In genomic region chr5:30172931-30173692, GRCm38 (mm10) we compare ENCODE assay signal across 20 mouse cellular contexts. TPM values are rescaled to one million over a fixed set of nuclear protein-coding genes. Genes with fewer than 3 reads are reported as not detected.
DNase-seq lines count a peak whose midpoint lies in the region; ATAC-seq and TF ChIP-seq lines count a peak whose summit lies in the region.
"Had no signal": no experiment of that assay in that cellular context is flagged by ENCODE, and none has a peak within 500 bp of the region (broad histone marks: within the 10 kb centered on the region; RNA-seq: fewer than 3 reads in every experiment).

No protein-coding gene starts in this region.

- H3K4me1 ChIP-seq in limb, embryonic 11.5 days (ENCODE audit: control insufficient read depth, insufficient read depth, low read length), result peaks cover 9% of the 10 kb centered on the region
- peaks cover 27% of the 10 kb centered on the region for H3K4me1 ChIP-seq in limb, embryonic 10.5 days
- H3K4me1 ChIP-seq in embryonic facial prominence, embryonic 14.5 days (ENCODE audit: control insufficient read depth, insufficient read depth, low read length), result peaks cover 8% of the 10 kb centered on the region
- no peaks in the 10 kb centered on the region for H3K4me1 ChIP-seq in stomach, postnatal 0 days (replicated peaks; ENCODE audit: control insufficient read depth, insufficient read depth)
- H3K4me1 ChIP-seq: neural tube, embryonic 15.5 days had no signal

- peaks cover 4% of the 10 kb centered on the region; the same call in 1 of the 2 replicates for H3K36me3 ChIP-seq in limb, embryonic 11.5 days (ENCODE audit: control insufficient read depth, insufficient read depth, low read length)
- peaks cover 66% of the 10 kb centered on the region for H3K36me3 ChIP-seq in limb, embryonic 10.5 days
- peaks cover 87% of the 10 kb centered on the region for H3K36me3 ChIP-seq in embryonic facial prominence, embryonic 14.5 days (ENCODE audit: control insufficient read depth, insufficient read depth, low read length)
- peaks cover 13% of the 10 kb centered on the region; the same call in 1 of the 2 replicates for H3K36me3 ChIP-seq in stomach, postnatal 0 days (ENCODE audit: control insufficient read depth, insufficient read depth, low read length)

- no peak overlapping the region for H3K9ac ChIP-seq in limb, embryonic 11.5 days (ENCODE audit: low read length)
- H3K9ac ChIP-seq in embryonic facial prominence, embryonic 14.5 days (ENCODE audit: low read depth, low read length), result no peak overlapping the region
- H3K9ac ChIP-seq in stomach, postnatal 0 days (ENCODE audit: low read length), result no peak overlapping the region
- H3K9ac ChIP-seq: hindbrain, embryonic 14.5 days; neural tube, embryonic 15.5 days had no signal

- intact Hi-C loops in gastrocnemius, postnatal 36 days (cut with DNase I), result no loop called here

- DNase-seq in embryo, embryonic 10 days (ENCODE audit: low spot score), result peak; percentile 23
- DNase-seq in embryo, embryonic 10.5 days (ENCODE audit: low spot score), result no peak
- DNase-seq in limb, embryonic 11.5 days (ENCODE audit: low spot score), result peak; percentile 28
- no peak for DNase-seq in limb, embryonic 10.5 days (ENCODE audit: low spot score)
- DNase-seq in embryonic facial prominence, embryonic 14.5 days (ENCODE audit: low spot score), result peak; percentile 77
- DNase-seq in stomach, postnatal 0 days (ENCODE audit: low spot score), result peak; percentile 56
- no peak for DNase-seq in layer of hippocampus, adult 8-10 months (ENCODE audit: low spot score in 2 of 2)
- no peak for DNase-seq in gastrocnemius, postnatal 36 days
- DNase-seq: adrenal gland, postnatal 14 days; cerebellum, postnatal 14 days; kidney, adult 9 months; right cerebral cortex, adult 18-20 months had no signal

- TF ChIP-seq EP300 in stomach, postnatal 0 days (optimal IDR thresholded peaks at IDR 0.05), result peak; percentile 72

- TF ChIP-seq CTCF in stomach, postnatal 0 days (IDR thresholded peaks at IDR 0.05; ENCODE audit: low read depth), result no peak

- no peak for ATAC-seq in limb, embryonic 11.5 days (ENCODE audit: insufficient number of reproducible peaks, low FRiP score, low TSS enrichment, low read depth)
- peak; percentile 83; the same call in 1 of the 2 replicates for ATAC-seq in embryonic facial prominence, embryonic 14.5 days (ENCODE audit: low read depth)
- ATAC-seq in stomach, postnatal 0 days (ENCODE audit: low FRiP score, low TSS enrichment), result peak; percentile 46; the same call in 1 of the 2 replicates
- ATAC-seq: forebrain, embryonic 16.5 days had no signal

- 22% methylated on average over 20 of the region's 20 CpGs for WGBS in limb, embryonic 11.5 days
- 23% methylated on average over 20 of the region's 20 CpGs for WGBS in limb, embryonic 10.5 days
- WGBS in embryonic facial prominence, embryonic 14.5 days, result 43% methylated on average over 20 of the region's 20 CpGs
- 40% methylated on average over 20 of the region's 20 CpGs for WGBS in stomach, postnatal 0 days

- no peak overlapping the region for H3K4me3 ChIP-seq in limb, embryonic 11.5 days (ENCODE audit: low read depth, low read length)
- no peak overlapping the region for H3K4me3 ChIP-seq in limb, embryonic 10.5 days
- H3K4me3 ChIP-seq in embryonic facial prominence, embryonic 14.5 days (ENCODE audit: low read depth, low read length), result no peak overlapping the region
- no peak overlapping the region for H3K4me3 ChIP-seq in stomach, postnatal 0 days (ENCODE audit: low read depth, low read length)
- H3K4me3 ChIP-seq: erythroblast, embryonic 14.5 days; left cerebral cortex, adult 2 months; midbrain, embryonic 10.5 days; neural tube, embryonic 15.5 days had no signal

- H3K27ac ChIP-seq in limb, embryonic 11.5 days (replicated peaks; ENCODE audit: low read depth, low read length), result no peak overlapping the region
- no peak overlapping the region for H3K27ac ChIP-seq in limb, embryonic 10.5 days
- H3K27ac ChIP-seq in embryonic facial prominence, embryonic 14.5 days (replicated peaks; ENCODE audit: low read depth, low read length), result 0 out of 2 replicates have a peak overlapping the region, but pooled peaks have one; percentile 15
- peak overlapping the region; percentile 31 for H3K27ac ChIP-seq in stomach, postnatal 0 days (replicated peaks)
- H3K27ac ChIP-seq: hindbrain, embryonic 14.5 days; left cerebral cortex, adult 2 months; midbrain, embryonic 10.5 days; neural tube, embryonic 15.5 days had no signal

- no peak overlapping the region for H3K4me2 ChIP-seq in limb, embryonic 11.5 days (ENCODE audit: low read depth, severe bottlenecking)
- H3K4me2 ChIP-seq in embryonic facial prominence, embryonic 14.5 days (ENCODE audit: low read depth, low read length), result no peak overlapping the region
- H3K4me2 ChIP-seq in stomach, postnatal 0 days (replicated peaks; ENCODE audit: low read depth), result no peak overlapping the region
- H3K4me2 ChIP-seq: hindbrain, embryonic 14.5 days; neural tube, embryonic 15.5 days had no signal

- H3K9me3 ChIP-seq in limb, embryonic 11.5 days (ENCODE audit: control insufficient read depth, low read length), result no peaks in the 10 kb centered on the region
- no peaks in the 10 kb centered on the region for H3K9me3 ChIP-seq in limb, embryonic 10.5 days (replicated peaks)
- no peaks in the 10 kb centered on the region for H3K9me3 ChIP-seq in embryonic facial prominence, embryonic 14.5 days (ENCODE audit: control insufficient read depth, low read length)
- H3K9me3 ChIP-seq in stomach, postnatal 0 days (ENCODE audit: control insufficient read depth, low read length), result no peaks in the 10 kb centered on the region
- H3K9me3 ChIP-seq: midbrain, embryonic 10.5 days; neural tube, embryonic 15.5 days had no signal

- H3K27me3 ChIP-seq in limb, embryonic 11.5 days (ENCODE audit: control insufficient read depth, insufficient read depth, low read length), result no peaks in the 10 kb centered on the region
- H3K27me3 ChIP-seq in limb, embryonic 10.5 days (ENCODE audit: low read depth, poor library complexity, severe bottlenecking), result no peaks in the 10 kb centered on the region
- no peaks in the 10 kb centered on the region for H3K27me3 ChIP-seq in embryonic facial prominence, embryonic 14.5 days (replicated peaks; ENCODE audit: control insufficient read depth, insufficient read depth, low read length)
- no peaks in the 10 kb centered on the region for H3K27me3 ChIP-seq in stomach, postnatal 0 days (ENCODE audit: control insufficient read depth, insufficient read depth, low read length)
- H3K27me3 ChIP-seq: CH12.LX; neural tube, embryonic 15.5 days had no signal

RNA-seq across cellular contexts. Expression of gene Hadhb, which starts 18.1 kb away (rescaled TPM):
- polyA plus RNA-seq in limb, embryonic 11.5 days (2014; fragmentation: Nextera tagmentation; extraction: Ambion mirVana), result 119 and 127 TPM in 2 replicates
- 120 and 126 TPM in 2 replicates for polyA plus RNA-seq in limb, embryonic 10.5 days (2016; fragmentation: Nextera tagmentation; extraction: Ambion mirVana)
- polyA plus RNA-seq in embryonic facial prominence, embryonic 14.5 days (2014; fragmentation: Nextera tagmentation; extraction: Ambion mirVana), result 138 and 147 TPM in 2 replicates
- 323 and 350 TPM in 2 replicates for polyA plus RNA-seq in stomach, postnatal 0 days (2015; fragmentation: Nextera tagmentation; extraction: Ambion mirVana)
- 100 to 1,000 TPM in 2 of 4 experiments, 10 to 100 TPM in 2; 85.7 to 106 (median 100) TPM for total RNA-seq in layer of hippocampus, adult 8-10 months (2022)
- total RNA-seq in gastrocnemius, postnatal 36 days (2021), result 100 to 1,000 TPM; 351 to 401 TPM

RNA-seq across cellular contexts. Expression of gene Hadha, which starts 18.1 kb away (rescaled TPM):
- 92.2 and 97.1 TPM in 2 replicates for polyA plus RNA-seq in limb, embryonic 11.5 days (2014; fragmentation: Nextera tagmentation; extraction: Ambion mirVana)
- 105 and 119 TPM in 2 replicates for polyA plus RNA-seq in limb, embryonic 10.5 days (2016; fragmentation: Nextera tagmentation; extraction: Ambion mirVana)
- 120 and 125 TPM in 2 replicates for polyA plus RNA-seq in embryonic facial prominence, embryonic 14.5 days (2014; fragmentation: Nextera tagmentation; extraction: Ambion mirVana)
- polyA plus RNA-seq in stomach, postnatal 0 days (2015; fragmentation: Nextera tagmentation; extraction: Ambion mirVana), result 201 and 213 TPM in 2 replicates
- total RNA-seq in layer of hippocampus, adult 8-10 months (2022), result 10 to 100 TPM; 73.3 to 81.8 (median 74.5) TPM
- 100 to 1,000 TPM; 299 to 336 TPM for total RNA-seq in gastrocnemius, postnatal 36 days (2021)

RNA-seq across cellular contexts. Expression of gene Adgrf3, which starts 32.4 kb away (rescaled TPM):
- not detected in 2 replicates for polyA plus RNA-seq in limb, embryonic 11.5 days (2014; fragmentation: Nextera tagmentation; extraction: Ambion mirVana)
- not detected in 2 replicates for polyA plus RNA-seq in limb, embryonic 10.5 days (2016; fragmentation: Nextera tagmentation; extraction: Ambion mirVana)
- 0.10 TPM in 1 of 2 replicates, not detected in the other for polyA plus RNA-seq in embryonic facial prominence, embryonic 14.5 days (2014; fragmentation: Nextera tagmentation; extraction: Ambion mirVana)
- polyA plus RNA-seq in stomach, postnatal 0 days (2015; fragmentation: Nextera tagmentation; extraction: Ambion mirVana), result 0.12 and 0.24 TPM in 2 replicates
- not detected for total RNA-seq in layer of hippocampus, adult 8-10 months (2022)
- not detected for total RNA-seq in gastrocnemius, postnatal 36 days (2021)
- total RNA-seq: adrenal gland, postnatal 14 days; left cerebral cortex, adult 2 months; liver, adult 2 months had no signal
- polyA plus RNA-seq: erythroblast, embryonic 14.5 days; forebrain, embryonic 16.5 days; hindbrain, embryonic 14.5 days; liver, adult 2 months; neural tube, embryonic 15.5 days had no signal

RNA-seq across cellular contexts. Expression of gene Selenoi, which starts 59.3 kb away (rescaled TPM):
- 18.4 and 21.0 TPM in 2 replicates for polyA plus RNA-seq in limb, embryonic 11.5 days (2014; fragmentation: Nextera tagmentation; extraction: Ambion mirVana)
- polyA plus RNA-seq in limb, embryonic 10.5 days (2016; fragmentation: Nextera tagmentation; extraction: Ambion mirVana), result 19.4 TPM in 2 replicates
- 19.9 and 20.7 TPM in 2 replicates for polyA plus RNA-seq in embryonic facial prominence, embryonic 14.5 days (2014; fragmentation: Nextera tagmentation; extraction: Ambion mirVana)
- 25.5 and 26.7 TPM in 2 replicates for polyA plus RNA-seq in stomach, postnatal 0 days (2015; fragmentation: Nextera tagmentation; extraction: Ambion mirVana)
- 10 to 100 TPM; 39.2 to 50.7 (median 43.3) TPM for total RNA-seq in layer of hippocampus, adult 8-10 months (2022)
- total RNA-seq in gastrocnemius, postnatal 36 days (2021), result 1 to 10 TPM; 9.0 to 9.8 TPM

Comparison
In these comparisons a context has a peak if more than half of its experiments do, and no peak if none do; other contexts are left out.
1. DNase-seq: peak in embryo, embryonic 10 days (single experiment), limb, embryonic 11.5 days (single experiment), embryonic facial prominence, embryonic 14.5 days (single experiment) and stomach, postnatal 0 days (single experiment); none in embryo, embryonic 10.5 days (single experiment), limb, embryonic 10.5 days (single experiment), layer of hippocampus, adult 8-10 months (0 of 2) and gastrocnemius, postnatal 36 days (0 of 2).
2. H3K27ac ChIP-seq: peak in embryonic facial prominence, embryonic 14.5 days (single experiment) and stomach, postnatal 0 days (single experiment); none in limb, embryonic 11.5 days (single experiment) and limb, embryonic 10.5 days (single experiment).